Mouse (Mus musculus) ES-E14 (cell line): Measurements from ENCODE around the gene Olfr1042.

Source experiments
- CHD2 ChIP-seq: IDR thresholded peaks from 2 replicates; pipeline ENCODE4 v1.6.1; 2014; ENCODE audit warnings: mild to moderate bottlenecking, low read depth, low read length, inconsistent platforms
- HCFC1 ChIP-seq: IDR thresholded peaks from 2 replicates; pipeline ENCODE4 v1.6.1; 2012; ENCODE audit warnings: low read length, inconsistent platforms, borderline replicate concordance; ENCODE audit not compliant: insufficient read depth
- MAFK ChIP-seq: IDR thresholded peaks from 2 replicates; pipeline ENCODE4 v1.6.1; 2014; ENCODE audit warnings: mild to moderate bottlenecking, low read depth, low read length, inconsistent platforms; ENCODE audit not compliant: insufficient read depth
- ZC3H11A ChIP-seq: IDR thresholded peaks from 2 replicates; pipeline ENCODE4 v1.6.1; 2012; ENCODE audit warnings: low read depth, mild to moderate bottlenecking, inconsistent platforms, low read length, borderline replicate concordance
- ZNF384 ChIP-seq: IDR thresholded peaks from 2 replicates; pipeline ENCODE4 v1.6.1; 2012; ENCODE audit warnings: low read depth, low read length, inconsistent platforms

DNA sequence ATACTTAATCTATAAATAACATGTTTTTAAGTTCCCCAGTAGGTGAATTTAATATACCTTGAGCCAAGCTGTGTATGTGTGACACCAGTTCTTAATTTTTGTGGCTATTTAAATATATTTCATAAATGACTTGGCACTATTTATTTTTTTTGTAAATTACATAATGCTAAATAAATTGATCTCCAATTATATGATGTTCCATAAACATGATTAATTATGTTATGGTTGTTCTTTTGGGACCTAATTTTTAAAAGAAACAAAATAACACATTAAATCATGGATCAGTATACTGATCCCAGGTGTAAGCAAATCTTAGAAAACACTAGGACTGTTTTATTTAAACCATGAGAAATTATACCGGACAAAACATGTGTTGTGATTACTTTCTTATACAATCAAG is 25.8 kb downstream of the Olfr1042 start, which contains the start of gene Olfr1039:
- TF ChIP-seq ZNF384 (no peak), HCFC1 (no peak), CHD2 (no peak), ZC3H11A (no peak), MAFK (no peak)
